Mouse (Mus musculus) spleen, adult 2 months (tissue): Measurements from ENCODE around the gene Pigt.

Experiments
- CTCF ChIP-seq: fragments of 200-500 bp; IDR thresholded peaks from 2 replicates; pipeline ENCODE4 v1.5.1; 2011; ENCODE audit warnings: mild to moderate bottlenecking, inconsistent platforms; ENCODE audit not compliant: insufficient read depth, insufficient read length, insufficient replicate concordance; ENCODE audit errors: extremely low read depth
- POLR2A ChIP-seq: fragments of 200-500 bp; IDR thresholded peaks from 2 replicates; pipeline ENCODE4 v1.6.1; 2011; ENCODE audit warnings: low read depth, low read length, inconsistent platforms

DNA sequence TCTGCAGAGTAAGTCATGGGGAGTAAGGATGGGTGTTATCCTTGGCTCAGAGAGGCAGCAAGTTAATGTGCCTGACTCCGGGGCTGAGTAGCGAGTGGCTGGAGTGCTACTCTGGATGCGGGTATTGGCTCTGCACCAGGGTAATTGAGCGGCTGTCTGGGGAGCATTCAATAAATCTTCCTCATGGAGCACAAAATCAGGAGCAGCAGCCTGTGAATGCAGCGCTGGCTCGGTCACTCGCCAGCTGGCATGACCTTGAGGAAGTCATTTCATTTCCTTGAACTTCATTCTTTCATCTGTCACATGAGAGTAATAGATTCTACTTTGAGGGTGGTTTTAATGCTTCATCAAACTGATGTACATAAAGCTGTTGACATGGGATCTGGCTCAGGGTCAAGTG is 3.2 kb downstream of the Pigt start:
- TF ChIP-seq POLR2A (no peak), CTCF (no peak)
